Mouse (Mus musculus) liver, embryonic 12.5 days (tissue): ENCODE data around the gene Nup43. TPM values are rescaled to one million over a fixed set of nuclear protein-coding genes. Genes with fewer than 3 reads are reported as not detected.

ENCODE experiments used
- ATAC-seq: fragments of 200-750 bp; cut with Nextera tagmentation; 2 replicates; pipeline ENCODE4 v1.8.0; 2017; ENCODE audit warnings: moderate number of reproducible peaks, mild to moderate bottlenecking, moderate library complexity
- H3K27ac ChIP-seq: fragments of 300-500 bp; sonication (generic); 2 replicates; pipeline ENCODE4 v1.5.1; 2016; ENCODE audit warnings: mild to moderate bottlenecking
- H3K27me3 ChIP-seq: fragments of 300-500 bp; sonication (generic); replicated peaks from 2 replicates; pipeline ENCODE4 v1.6.1; 2016; ENCODE audit warnings: mild to moderate bottlenecking, moderate library complexity
- H3K36me3 ChIP-seq: fragments of 300-500 bp; sonication (generic); 2 replicates; pipeline ENCODE4 v1.6.1; 2016; ENCODE audit warnings: mild to moderate bottlenecking, moderate library complexity
- H3K4me1 ChIP-seq: fragments of 300-500 bp; sonication (generic); 2 replicates; pipeline ENCODE4 v1.6.1; 2016
- H3K4me2 ChIP-seq: fragments of 300-500 bp; sonication (generic); 2 replicates; pipeline ENCODE4 v1.6.1; 2016; ENCODE audit warnings: mild to moderate bottlenecking, moderate library complexity
- H3K4me3 ChIP-seq: fragments of 300-500 bp; sonication (generic); 2 replicates; pipeline ENCODE4 v1.5.1; 2016; ENCODE audit warnings: mild to moderate bottlenecking, moderate library complexity
- H3K9ac ChIP-seq: fragments of 300-500 bp; sonication (generic); 2 replicates; pipeline ENCODE4 v1.6.1; 2016; ENCODE audit warnings: mild to moderate bottlenecking, moderate library complexity
- H3K9me3 ChIP-seq: fragments of 300-500 bp; sonication (generic); replicated peaks from 2 replicates; pipeline ENCODE4 v1.6.1; 2016; ENCODE audit warnings: mild to moderate bottlenecking, moderate library complexity
- WGBS: fragments of 180-500 bp; shearing (Covaris S2); methylation state at CpG from one replicate; pipeline ENCODE4 v1.1.7; 2016; ENCODE audit not compliant: insufficient replicate concordance; 5-methylcytosine and 5-hydroxymethylcytosine counted together
- polyA plus RNA-seq: library from polyadenylated mRNA; unstranded; fragments of >200 nt; fragmentation: Nextera tagmentation; extraction: Ambion mirVana; gene quantifications from 2 replicates; pipeline ENCODE4 v1.2.1, GENCODE M21; 2016

Nup43 gene
- polyA plus RNA-seq, 1 experiment from 2014 or later: 43.2 TPM

GRCm38 (mm10) chr10:7651057-7651456, 16.2 kb upstream of the Nup43 start:
- H3K4me1 ChIP-seq: peaks cover 11% of the 10 kb centered on the region
- no peaks in the 10 kb centered on the region for H3K9me3 ChIP-seq
- ATAC-seq: no peak
- WGBS: 81% methylated on average over 2 of the region's 2 CpGs
- H3K9ac ChIP-seq: no peak overlapping the region
- H3K4me2 ChIP-seq: no peak overlapping the region
- peaks cover 54% of the 10 kb centered on the region for H3K36me3 ChIP-seq
- no peaks in the 10 kb centered on the region for H3K27me3 ChIP-seq
- H3K27ac ChIP-seq: no peak overlapping the region
- H3K4me3 ChIP-seq: no peak overlapping the region

- H3K9ac ChIP-seq: peak overlapping the region; percentile 94
- H3K36me3 ChIP-seq: peaks cover 16% of the 10 kb centered on the region; the same call in 1 of the 2 replicates
- no peaks in the 10 kb centered on the region for H3K9me3 ChIP-seq
- H3K27me3 ChIP-seq: no peaks in the 10 kb centered on the region
- H3K4me1 ChIP-seq: peaks cover 45% of the 10 kb centered on the region
- H3K4me2 ChIP-seq: peak overlapping the region; percentile 92
- peak; percentile 79 for ATAC-seq
- peak overlapping the region; percentile 81 for H3K4me3 ChIP-seq
- peak overlapping the region; percentile 95 for H3K27ac ChIP-seq
- WGBS: under 1% methylated on average over 44 of the region's 44 CpGs
Measured at GRCm38 (mm10) chr10:7662471-7663141, 4.7 kb upstream of the Nup43 start.

DNA sequence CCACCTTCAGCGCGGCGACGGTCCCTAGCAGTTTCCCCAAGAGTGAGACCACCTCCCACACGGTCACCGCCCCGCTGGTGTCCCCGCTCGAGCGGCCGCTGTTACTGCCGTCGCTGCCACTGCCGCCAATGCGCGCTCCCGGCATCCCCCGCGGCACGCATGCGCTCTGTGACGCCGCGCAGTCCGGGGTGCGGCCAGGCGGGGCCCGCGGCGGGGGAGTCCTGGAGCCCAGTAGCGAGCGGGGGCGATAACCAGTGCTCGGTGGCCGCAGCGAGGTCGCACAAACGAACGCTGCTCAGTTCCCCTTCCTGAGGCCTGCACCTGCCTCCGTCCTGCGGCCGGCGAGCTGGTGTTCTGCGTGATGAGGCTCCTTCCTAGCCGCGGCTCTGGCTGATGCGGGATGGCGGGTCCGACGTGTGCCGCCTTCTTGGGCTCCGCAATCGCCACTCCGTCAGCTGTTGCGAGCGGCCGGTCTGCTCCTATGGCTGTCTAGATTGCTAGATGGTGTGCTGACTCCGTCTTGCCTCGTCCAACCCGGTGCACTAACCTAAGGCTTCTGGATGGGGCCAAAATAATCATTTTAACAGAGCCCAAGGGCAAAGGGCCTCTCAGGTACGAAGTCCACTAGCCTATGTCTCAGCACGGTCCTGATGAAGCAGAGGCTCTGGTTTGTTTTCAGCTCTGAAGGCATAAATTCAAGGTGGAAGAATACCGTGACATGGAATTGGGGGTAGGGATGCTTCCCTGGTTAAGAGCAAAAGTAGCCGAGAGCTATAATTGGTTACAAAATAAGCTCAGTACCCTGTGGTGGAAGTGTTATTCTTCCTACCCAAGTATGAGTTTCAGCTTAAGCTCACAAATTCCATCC, 3.9 kb upstream of the Nup43 start:
- Histone ChIP-seq H3K4me3 (peak overlapping the region; percentile 81), H3K36me3 (peaks cover 10% of the 10 kb centered on the region; the same call in 1 of the 2 replicates), H3K27me3 (no peaks in the 10 kb centered on the region), H3K27ac (peak overlapping the region; percentile 95), H3K9me3 (no peaks in the 10 kb centered on the region), H3K4me1 (peaks cover 51% of the 10 kb centered on the region), H3K4me2 (peak overlapping the region; percentile 92), H3K9ac (peak overlapping the region; percentile 94)
- WGBS: under 1% methylated on average over 58 of the region's 64 CpGs
- peak; percentile 88 for ATAC-seq

DNA sequence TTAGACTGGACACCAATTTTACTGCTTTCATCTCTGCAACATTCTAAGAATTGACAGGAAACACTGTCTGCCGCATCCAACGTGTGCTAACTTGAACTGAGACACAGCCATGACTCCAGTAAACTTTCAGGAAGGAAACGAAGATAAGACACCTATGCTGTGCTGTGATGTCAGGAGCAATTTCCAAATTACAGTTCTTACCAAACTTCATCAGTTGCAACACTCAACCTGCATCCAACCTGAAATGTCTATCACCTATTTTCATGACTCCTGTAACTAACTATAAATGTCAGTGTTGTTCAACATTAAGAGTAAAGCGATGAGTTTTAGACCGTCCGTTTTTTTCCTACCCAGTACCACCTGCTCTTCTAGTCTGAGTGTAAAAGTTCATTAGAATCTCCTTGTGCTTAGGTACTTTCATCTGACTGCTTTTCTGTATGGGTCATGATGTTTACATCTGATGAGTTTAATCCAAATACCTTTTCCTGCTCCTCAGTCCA, 3.2 kb upstream of the Nup43 start:
- Histone ChIP-seq H3K9ac (peak overlapping the region; percentile 94), H3K27me3 (no peaks in the 10 kb centered on the region), H3K4me2 (peak overlapping the region; percentile 92), H3K4me1 (peaks cover 49% of the 10 kb centered on the region), H3K9me3 (no peaks in the 10 kb centered on the region), H3K4me3 (peak overlapping the region; percentile 81), H3K36me3 (peaks cover 4% of the 10 kb centered on the region; the same call in 1 of the 2 replicates), H3K27ac (peak overlapping the region; percentile 95)
- 43% methylated on average over 6 of the region's 6 CpGs for WGBS
- ATAC-seq: no peak

DNA sequence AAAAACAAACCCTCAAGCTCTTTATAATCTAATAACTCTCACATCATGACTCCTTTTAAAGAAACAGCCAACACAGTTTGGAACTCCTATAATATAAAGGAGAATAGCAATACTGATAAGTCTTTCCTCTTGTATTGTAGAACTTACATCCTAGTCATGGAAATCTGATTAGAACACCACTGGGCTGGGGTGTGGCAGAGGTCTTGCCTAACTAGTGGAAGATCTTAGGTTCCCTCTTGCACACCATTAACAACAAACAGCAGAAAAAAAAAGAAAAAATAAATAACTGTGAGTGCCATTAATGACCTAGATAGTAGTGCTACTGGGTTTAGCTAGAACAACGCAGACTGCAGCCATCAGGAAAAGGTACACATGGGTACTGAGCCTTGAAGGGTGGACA, 2.4 kb upstream of the Nup43 start:
- H3K27me3 ChIP-seq: no peaks in the 10 kb centered on the region
- H3K36me3 ChIP-seq: peaks cover 6% of the 10 kb centered on the region
- no peak overlapping the region for H3K9ac ChIP-seq
- no peaks in the 10 kb centered on the region for H3K9me3 ChIP-seq
- no peak overlapping the region for H3K27ac ChIP-seq
- H3K4me2 ChIP-seq: no peak overlapping the region
- WGBS: 86% methylated on average over 1 of the region's 1 CpGs
- H3K4me3 ChIP-seq: no peak overlapping the region
- peaks cover 42% of the 10 kb centered on the region for H3K4me1 ChIP-seq
- ATAC-seq: no peak

DNA sequence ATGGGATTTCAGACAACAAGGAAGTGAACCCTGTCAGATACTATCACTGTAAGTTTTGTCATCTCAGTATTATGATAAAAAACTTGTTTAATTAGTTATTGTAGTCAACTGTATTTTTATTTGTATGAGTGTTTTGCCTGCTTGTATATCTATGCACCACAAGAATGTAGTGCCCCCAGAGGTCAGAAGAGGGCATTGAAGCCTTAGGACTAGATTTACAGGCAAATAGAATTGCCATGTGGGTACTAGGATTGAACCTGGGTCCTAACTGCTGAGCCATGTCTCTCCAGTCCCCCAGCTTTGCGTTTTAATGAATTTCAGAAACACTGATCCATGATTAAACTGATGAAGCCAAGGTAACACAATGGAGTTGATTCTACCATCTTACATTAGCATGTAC, 6.4 kb downstream of the Nup43 start:
- Histone ChIP-seq H3K27ac (no peak overlapping the region), H3K27me3 (no peaks in the 10 kb centered on the region), H3K36me3 (peaks cover 85% of the 10 kb centered on the region), H3K9ac (no peak overlapping the region), H3K9me3 (no peaks in the 10 kb centered on the region), H3K4me3 (no peak overlapping the region), H3K4me1 (peaks cover 7% of the 10 kb centered on the region), H3K4me2 (no peak overlapping the region)
- WGBS: 43% methylated on average over 1 of the region's 1 CpGs
- ATAC-seq: peak; percentile 66; the same call in 1 of the 2 replicates

DNA sequence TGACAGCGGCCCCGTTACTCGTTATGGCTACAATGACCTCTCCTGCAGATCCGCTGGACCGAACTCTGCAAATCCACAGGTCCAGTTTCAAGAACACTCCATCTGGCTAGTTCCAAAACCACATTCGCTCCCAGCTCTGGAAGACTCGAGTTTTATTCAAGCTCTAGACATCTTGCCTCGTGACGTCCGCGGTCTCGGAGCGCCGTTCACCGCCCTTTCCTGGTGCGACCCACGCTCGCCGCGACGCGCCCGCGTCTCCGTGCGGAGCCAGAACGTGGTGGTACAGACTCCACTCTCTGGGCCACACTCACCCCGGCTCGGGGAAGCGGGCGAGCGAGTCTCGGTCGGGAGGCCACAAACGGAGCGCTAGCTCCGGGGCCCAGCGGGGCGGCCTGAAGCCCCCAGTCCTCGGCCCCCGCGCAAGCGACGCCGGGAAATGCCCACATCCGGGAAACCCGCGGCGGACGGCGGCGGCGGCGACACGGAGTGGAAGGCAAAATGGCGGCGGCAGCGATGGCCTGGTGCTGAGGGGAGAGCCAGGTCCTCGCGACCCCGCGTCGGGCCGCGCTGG, 13.5 kb downstream of the Nup43 start, which contains the start of the genes Pcmt1 and Lats1:
Gene Pcmt1 (minus strand): TSS at position 406 of the 571 bp plus-strand sequence.
Gene Lats1 (plus strand): TSS at position 484 of the 571 bp plus-strand sequence.
- Histone ChIP-seq H3K27me3 (no peaks in the 10 kb centered on the region), H3K9ac (peak within 1 kb of the TSS; percentile 98), H3K4me1 (peaks cover 53% of the 10 kb centered on the region), H3K36me3 (peaks cover 41% of the 10 kb centered on the region), H3K27ac (peak within 1 kb of the TSS; percentile 95), H3K4me2 (peak within 1 kb of the TSS; percentile 82), H3K4me3 (peak within 1 kb of the TSS; percentile 87), H3K9me3 (no peaks in the 10 kb centered on the region)
- peak; percentile 81 for ATAC-seq
- under 1% methylated on average over 65 of the region's 65 CpGs for WGBS

DNA sequence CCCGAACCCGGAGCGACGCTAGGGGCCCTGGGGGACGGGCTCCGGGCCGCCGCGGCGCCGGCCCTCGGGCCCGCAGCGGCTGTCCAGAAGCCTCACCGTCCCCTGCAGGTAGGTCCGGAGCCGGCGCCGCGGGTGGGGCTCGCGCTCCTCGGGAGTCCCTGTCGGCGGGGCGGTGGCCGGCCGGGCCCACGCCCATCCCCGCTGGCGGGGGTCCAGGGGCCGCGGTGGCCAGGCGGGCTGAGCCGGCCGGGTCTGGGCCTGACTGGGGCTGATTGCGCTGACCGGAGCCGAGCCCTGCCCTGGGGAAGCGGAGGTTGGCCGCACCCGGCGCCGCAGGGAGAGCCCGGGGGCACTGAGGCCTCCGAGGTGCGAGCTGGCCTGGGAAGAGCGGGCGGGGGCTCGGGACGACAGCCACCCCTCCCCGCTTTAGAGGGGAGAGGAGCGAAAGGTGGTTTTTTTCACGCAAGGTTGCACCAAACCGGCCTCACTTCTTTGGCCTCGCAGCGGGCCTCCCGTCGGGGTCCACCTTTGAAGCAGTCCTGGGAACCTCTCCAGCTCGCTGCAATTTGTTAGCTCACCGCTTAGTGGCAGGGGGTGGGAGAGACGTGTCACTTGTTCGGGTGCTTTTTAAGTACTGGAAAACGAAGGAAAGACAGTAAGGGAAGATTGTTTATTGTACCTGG, 14.2 kb downstream of the Nup43 start:
- H3K4me3 ChIP-seq: peak overlapping the region; percentile 87
- H3K27me3 ChIP-seq: no peaks in the 10 kb centered on the region
- H3K27ac ChIP-seq: peak overlapping the region; percentile 95
- ATAC-seq: peak; percentile 81
- no peaks in the 10 kb centered on the region for H3K9me3 ChIP-seq
- peaks cover 57% of the 10 kb centered on the region for H3K4me1 ChIP-seq
- H3K36me3 ChIP-seq: peaks cover 41% of the 10 kb centered on the region
- H3K9ac ChIP-seq: peak overlapping the region; percentile 98
- H3K4me2 ChIP-seq: peak overlapping the region; percentile 82
- under 1% methylated on average over 51 of the region's 64 CpGs for WGBS

DNA sequence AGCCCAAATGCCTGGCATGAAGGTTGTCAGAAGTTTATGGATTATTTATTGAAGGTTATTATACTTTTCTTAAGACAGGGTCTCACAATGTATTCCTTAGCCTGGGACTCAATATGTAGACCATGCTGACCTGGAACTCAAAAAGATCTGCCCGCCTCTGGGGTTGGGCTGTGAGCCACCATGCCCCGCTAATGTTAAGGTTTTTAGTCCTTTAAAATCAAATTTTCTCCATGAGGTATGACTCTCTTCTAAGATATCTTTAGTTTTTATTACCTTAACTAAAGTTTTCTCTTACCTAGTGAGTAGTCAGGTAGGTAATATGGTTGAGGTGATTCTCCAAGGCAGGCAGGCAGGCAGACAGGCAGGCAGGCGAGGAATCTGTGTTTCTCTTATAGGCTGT, 14.9 kb downstream of the Nup43 start:
- no peak for ATAC-seq
- H3K4me2 ChIP-seq: peak overlapping the region; percentile 82
- H3K36me3 ChIP-seq: peaks cover 38% of the 10 kb centered on the region
- whole genome bisulfite sequencing: 52% methylated on average over 3 of the region's 3 CpGs
- peaks cover 63% of the 10 kb centered on the region for H3K4me1 ChIP-seq
- H3K27ac ChIP-seq: no peak overlapping the region
- H3K9me3 ChIP-seq: no peaks in the 10 kb centered on the region
- no peaks in the 10 kb centered on the region for H3K27me3 ChIP-seq
- H3K9ac ChIP-seq: peak overlapping the region; percentile 98
- peak overlapping the region; percentile 87 for H3K4me3 ChIP-seq

DNA sequence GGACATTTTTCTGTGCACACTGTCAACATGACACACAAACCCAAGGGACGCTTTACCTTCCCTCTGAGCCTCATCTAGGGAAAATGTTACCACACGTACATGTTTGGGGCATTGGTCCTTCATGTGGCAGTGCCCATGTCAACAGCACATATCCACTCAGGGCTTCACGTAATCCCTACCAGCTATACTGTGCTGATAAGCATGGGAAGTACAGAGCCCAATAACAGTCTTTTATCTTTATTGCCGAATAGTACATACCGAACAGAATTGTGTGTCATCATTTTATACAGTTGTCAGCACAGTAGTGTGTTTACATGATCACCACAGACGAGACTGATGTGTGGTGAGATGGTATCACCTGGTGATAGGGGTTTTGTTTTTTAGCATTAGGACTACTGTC, 19.6 kb downstream of the Nup43 start:
- no peak overlapping the region for H3K27ac ChIP-seq
- no peaks in the 10 kb centered on the region for H3K27me3 ChIP-seq
- no peak for ATAC-seq
- 70% methylated on average over 6 of the region's 6 CpGs for WGBS
- no peak overlapping the region for H3K9ac ChIP-seq
- H3K9me3 ChIP-seq: no peaks in the 10 kb centered on the region
- no peak overlapping the region for H3K4me3 ChIP-seq
- H3K4me1 ChIP-seq: peaks cover 49% of the 10 kb centered on the region
- no peak overlapping the region for H3K4me2 ChIP-seq
- peaks cover 32% of the 10 kb centered on the region for H3K36me3 ChIP-seq

DNA sequence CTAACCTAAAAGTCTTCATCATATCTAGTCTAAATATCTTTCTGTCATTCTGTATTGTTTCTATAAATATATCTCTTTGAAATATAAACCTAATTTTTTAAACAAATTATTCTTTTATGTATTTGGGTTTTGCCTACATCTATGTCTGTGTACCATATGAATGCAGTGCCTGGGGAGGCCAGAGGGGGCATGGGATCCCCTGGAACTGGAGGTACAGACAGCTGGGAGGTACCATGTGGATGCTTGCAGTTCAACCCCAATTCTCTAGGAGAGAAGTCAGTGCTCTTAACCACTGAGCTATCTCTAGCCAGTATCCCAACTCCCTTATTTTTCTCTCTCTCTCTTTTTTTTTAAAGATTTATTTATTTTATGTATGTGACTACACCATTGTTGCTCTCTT, 28.0 kb downstream of the Nup43 start:
- Histone ChIP-seq H3K4me2 (no peak overlapping the region), H3K27me3 (no peaks in the 10 kb centered on the region), H3K4me1 (no peaks in the 10 kb centered on the region), H3K9ac (no peak overlapping the region), H3K36me3 (peaks cover 88% of the 10 kb centered on the region), H3K27ac (no peak overlapping the region), H3K9me3 (no peaks in the 10 kb centered on the region), H3K4me3 (no peak overlapping the region)
- no peak for ATAC-seq
